Mouse (Mus musculus): ENCODE results near the gene Daam1. TPM values are rescaled to one million over a fixed set of nuclear protein-coding genes. Genes with fewer than 3 reads are reported as not detected.

Daam1 gene
- total RNA-seq, 2 experiments from 2014 or later, result 49.3 to 53.9 TPM

- intact Hi-C loops (cut with DNase I), result loop anchor here (5.0 kb wide), 1 partner anchor 118 kb away; the partner anchor contains the start of gene Daam1
- DNase-seq (ENCODE audit: low spot score in 2 of 2), result no peak
Observed at GRCm38 (mm10) chr12:71950095-71950877, 119.4 kb downstream of the Daam1 start.

- intact Hi-C loops (cut with DNase I), result loop anchor here (5.0 kb wide), 1 partner anchor 122 kb away; the partner anchor contains the start of gene Daam1
- DNase-seq (ENCODE audit: low spot score in 2 of 2), result peak; percentile 32 to 44
Observed at GRCm38 (mm10) chr12:71954180-71954935, 123.5 kb downstream of the Daam1 start.

GRCm38 (mm10) chr12:71956980-71957379, 126.1 kb downstream of the Daam1 start:
- intact Hi-C loops (cut with DNase I), result no loop called here
- no peak for DNase-seq (ENCODE audit: low spot score in 2 of 2)

- intact Hi-C loops (cut with DNase I), result no loop called here
Observed at GRCm38 (mm10) chr12:71957496-71957895, 126.6 kb downstream of the Daam1 start.

GRCm38 (mm10) chr12:71959351-71959991, 128.6 kb downstream of the Daam1 start:
- intact Hi-C loops (cut with DNase I), result no loop called here
- no peak for DNase-seq (ENCODE audit: low spot score in 2 of 2)

More at GRCm38 (mm10) chr12:71957496-71957895, 126.6 kb downstream of the Daam1 start:
- DNase-seq (ENCODE audit: low spot score in 2 of 2), result no peak

- no peak for DNase-seq (ENCODE audit: low spot score in 2 of 2)
- intact Hi-C loops (cut with DNase I), result no loop called here
Observed at GRCm38 (mm10) chr12:71961671-71962070, 130.8 kb downstream of the Daam1 start.

- no peak for DNase-seq (ENCODE audit: low spot score in 2 of 2)
- intact Hi-C loops (cut with DNase I), result no loop called here
Observed at GRCm38 (mm10) chr12:71962616-71963015, 131.7 kb downstream of the Daam1 start.

- intact Hi-C loops (cut with DNase I), result no loop called here
- DNase-seq (ENCODE audit: low spot score in 2 of 2), result no peak
Observed at GRCm38 (mm10) chr12:71968592-71968991, 137.7 kb downstream of the Daam1 start.

GRCm38 (mm10) chr12:71969022-71969421, 138.1 kb downstream of the Daam1 start:
- intact Hi-C loops (cut with DNase I), result no loop called here
- DNase-seq (ENCODE audit: low spot score in 2 of 2), result no peak

- DNase-seq (ENCODE audit: low spot score in 2 of 2), result no peak
- intact Hi-C loops (cut with DNase I), result no loop called here
Observed at GRCm38 (mm10) chr12:71969439-71969838, 138.6 kb downstream of the Daam1 start.

- DNase-seq (ENCODE audit: low spot score in 2 of 2), result no peak
- intact Hi-C loops (cut with DNase I), result loop anchor here (5.0 kb wide), 1 partner anchor 138 kb away; the partner anchor contains the start of gene Daam1
Observed at GRCm38 (mm10) chr12:71969941-71970629, 139.2 kb downstream of the Daam1 start.

GRCm38 (mm10) chr12:71970791-71971654, 140.1 kb downstream of the Daam1 start:
- DNase-seq (ENCODE audit: low spot score in 2 of 2), result no peak
- intact Hi-C loops (cut with DNase I), result loop anchor here (5.0 kb wide), 1 partner anchor 139 kb away; the partner anchor contains the start of gene Daam1

- no peak for DNase-seq (ENCODE audit: low spot score in 2 of 2)
Observed at GRCm38 (mm10) chr12:71972126-71972525, 141.2 kb downstream of the Daam1 start.

GRCm38 (mm10) chr12:71972619-71973266, 141.9 kb downstream of the Daam1 start:
- DNase-seq (ENCODE audit: low spot score in 2 of 2), result no peak
- intact Hi-C loops (cut with DNase I), result loop anchor here (5.0 kb wide), 1 partner anchor 140 kb away; the partner anchor contains the start of gene Daam1

More at GRCm38 (mm10) chr12:71972126-71972525, 141.2 kb downstream of the Daam1 start:
- intact Hi-C loops (cut with DNase I), result loop anchor here (5.0 kb wide), 1 partner anchor 140 kb away; the partner anchor contains the start of gene Daam1

GRCm38 (mm10) chr12:71973577-71973976, 142.7 kb downstream of the Daam1 start:
- peak in 1 of 2 experiments; percentile 39 for DNase-seq (ENCODE audit: low spot score in 2 of 2)
- intact Hi-C loops (cut with DNase I), result loop anchor here (5.0 kb wide), 1 partner anchor 141 kb away; the partner anchor contains the start of gene Daam1

GRCm38 (mm10) chr12:71975626-71976025, 144.7 kb downstream of the Daam1 start:
- intact Hi-C loops (cut with DNase I), result no loop called here
- no peak for DNase-seq (ENCODE audit: low spot score in 2 of 2)

- intact Hi-C loops (cut with DNase I), result no loop called here
- no peak for DNase-seq (ENCODE audit: low spot score in 2 of 2)
Observed at GRCm38 (mm10) chr12:71976361-71976960, 145.6 kb downstream of the Daam1 start.
